Mouse (Mus musculus): Measurements from ENCODE around the gene Fam185a. TPM values are rescaled to one million over a fixed set of nuclear protein-coding genes. Genes with fewer than 3 reads are reported as not detected.

Gene Fam185a
- polyA plus RNA-seq, 1 experiment = 1.2 TPM

DNA sequence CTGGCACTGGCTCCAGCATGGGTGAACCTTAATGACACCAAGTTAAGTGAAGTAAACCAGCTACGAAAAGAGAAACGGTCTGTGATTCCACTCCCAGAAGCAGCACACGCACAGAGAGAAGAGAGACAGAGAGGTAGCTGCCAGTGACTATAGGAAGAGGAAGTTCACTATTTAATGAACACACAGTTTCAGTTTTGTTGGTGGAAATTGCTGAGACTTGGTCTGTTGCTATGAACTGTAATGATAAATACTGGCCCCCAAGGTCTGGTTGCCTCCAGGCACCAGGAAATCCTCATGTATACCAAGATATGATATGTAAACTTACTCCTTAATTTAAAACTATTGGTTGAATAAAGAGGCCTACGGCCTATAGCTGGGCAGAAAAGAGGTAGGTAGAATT, 38.3 kb upstream of the Fam185a start:
- WGBS = 44% methylated on average over 4 of the region's 4 CpGs
- H3K4me1 ChIP-seq (ENCODE audit: control insufficient read depth, insufficient read depth, low read length) = peaks cover 4% of the 10 kb centered on the region
- no peak overlapping the region for H3K4me3 ChIP-seq (replicated peaks; ENCODE audit: extremely low read depth, low read depth, low read length)
- DNase-seq = no peak
- TF ChIP-seq CTCF (IDR thresholded peaks at IDR 0.05; ENCODE audit: insufficient read depth, low read length) (no peak), POLR2A (IDR thresholded peaks at IDR 0.05; ENCODE audit: borderline replicate concordance, extremely low read depth, low read depth, low read length) (no peak)

- peaks cover 4% of the 10 kb centered on the region for H3K4me1 ChIP-seq (ENCODE audit: control insufficient read depth, insufficient read depth, low read length)
- no peak for DNase-seq
- no peak for TF ChIP-seq CTCF (IDR thresholded peaks at IDR 0.05; ENCODE audit: insufficient read depth, low read length)
- TF ChIP-seq POLR2A (IDR thresholded peaks at IDR 0.05; ENCODE audit: borderline replicate concordance, extremely low read depth, low read depth, low read length) = no peak
- no peak overlapping the region for H3K4me3 ChIP-seq (replicated peaks; ENCODE audit: extremely low read depth, low read depth, low read length)
These were observed 37.4 kb upstream of the Fam185a start for GRCm38 (mm10) chr5:21387340-21387739.

- 80% methylated on average over 4 of the region's 4 CpGs for WGBS
- TF ChIP-seq CTCF (IDR thresholded peaks at IDR 0.05; ENCODE audit: insufficient read depth, low read length) (no peak), POLR2A (IDR thresholded peaks at IDR 0.05; ENCODE audit: borderline replicate concordance, extremely low read depth, low read depth, low read length) (no peak)
- Histone ChIP-seq H3K4me1 (ENCODE audit: control insufficient read depth, insufficient read depth, low read length) (no peaks in the 10 kb centered on the region; the same call in 1 of the 2 replicates), H3K4me3 (replicated peaks; ENCODE audit: extremely low read depth, low read depth, low read length) (no peak overlapping the region)
- no peak for DNase-seq
These were observed 35.9 kb upstream of the Fam185a start for GRCm38 (mm10) chr5:21388855-21389254.

DNA sequence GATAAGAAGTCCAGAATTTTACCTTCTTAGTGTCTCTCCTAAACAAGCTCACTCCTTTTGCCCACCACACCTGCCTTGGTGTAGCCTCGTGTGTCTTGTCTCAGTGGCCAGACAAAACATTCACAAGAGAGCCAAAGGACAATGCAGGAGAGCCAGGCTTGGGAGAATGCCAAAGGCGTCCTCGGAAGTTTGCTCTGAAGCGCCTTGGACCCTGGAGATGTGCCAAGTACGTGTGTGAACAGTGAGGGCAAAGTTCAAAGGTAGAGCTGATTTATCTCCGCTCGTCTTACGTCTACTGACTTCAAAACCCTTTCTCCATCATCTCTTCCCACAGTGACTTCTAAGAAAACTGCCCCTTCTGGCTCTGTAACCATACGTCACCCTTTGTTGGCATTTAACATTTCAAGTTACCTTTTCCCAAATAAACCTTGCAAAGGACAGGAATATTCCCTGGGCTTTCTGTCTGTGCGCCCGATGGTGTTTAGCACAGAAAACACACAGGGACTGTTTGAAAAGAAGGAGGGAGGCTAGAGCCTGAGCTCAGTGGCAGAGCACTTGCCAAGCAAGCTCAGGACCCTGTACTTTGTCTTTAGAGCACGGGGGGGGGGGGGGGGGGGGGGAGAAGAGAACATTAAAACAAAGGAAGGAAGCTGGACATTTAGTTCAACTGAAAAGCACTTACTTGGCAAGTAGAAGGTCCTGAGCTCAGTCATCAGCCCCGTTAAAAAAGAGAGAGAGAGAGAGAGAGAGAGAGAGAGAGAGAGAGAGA, 33.0 kb upstream of the Fam185a start:
- TF ChIP-seq CTCF (IDR thresholded peaks at IDR 0.05; ENCODE audit: insufficient read depth, low read length) (no peak), POLR2A (IDR thresholded peaks at IDR 0.05; ENCODE audit: borderline replicate concordance, extremely low read depth, low read depth, low read length) (no peak)
- DNase-seq = no peak
- Histone ChIP-seq H3K4me3 (replicated peaks; ENCODE audit: extremely low read depth, low read depth, low read length) (no peak overlapping the region), H3K4me1 (ENCODE audit: control insufficient read depth, insufficient read depth, low read length) (peaks cover 2% of the 10 kb centered on the region; the same call in 1 of the 2 replicates)
- WGBS = 15% methylated on average over 13 of the region's 13 CpGs

DNA sequence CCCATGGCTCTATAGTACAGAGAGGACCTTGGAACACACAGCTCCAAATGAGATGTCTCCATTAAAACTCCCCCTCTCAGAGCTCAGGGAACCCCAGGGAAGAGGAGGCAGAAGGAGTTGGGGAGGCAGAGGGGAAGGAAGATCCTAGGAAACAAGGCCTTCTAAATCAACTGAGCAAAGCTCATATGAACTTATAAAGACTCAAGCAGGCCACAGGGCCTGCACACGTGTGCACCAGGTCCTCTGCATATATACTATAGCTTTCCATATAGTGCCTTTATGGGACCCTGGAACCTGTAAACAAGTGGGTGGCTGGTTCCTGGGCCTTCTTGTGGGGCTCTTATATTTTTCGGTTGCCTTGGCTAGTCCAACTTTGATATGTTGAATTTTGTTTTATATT, 30.2 kb upstream of the Fam185a start:
- Histone ChIP-seq H3K4me3 (replicated peaks; ENCODE audit: extremely low read depth, low read depth, low read length) (no peak overlapping the region), H3K4me1 (ENCODE audit: control insufficient read depth, insufficient read depth, low read length) (peaks cover 2% of the 10 kb centered on the region; the same call in 1 of the 2 replicates)
- TF ChIP-seq POLR2A (IDR thresholded peaks at IDR 0.05; ENCODE audit: borderline replicate concordance, extremely low read depth, low read depth, low read length) (no peak), CTCF (IDR thresholded peaks at IDR 0.05; ENCODE audit: insufficient read depth, low read length) (no peak)
- DNase-seq = no peak
- WGBS = 76% methylated on average over 2 of the region's 2 CpGs

- no peak for TF ChIP-seq CTCF (IDR thresholded peaks at IDR 0.05; ENCODE audit: insufficient read depth, low read length)
- TF ChIP-seq POLR2A (IDR thresholded peaks at IDR 0.05; ENCODE audit: borderline replicate concordance, extremely low read depth, low read depth, low read length) = no peak
- Histone ChIP-seq H3K4me1 (ENCODE audit: control insufficient read depth, insufficient read depth, low read length) (peaks cover 2% of the 10 kb centered on the region; the same call in 1 of the 2 replicates), H3K4me3 (replicated peaks; ENCODE audit: extremely low read depth, low read depth, low read length) (no peak overlapping the region)
- no peak for DNase-seq
- 12% methylated on average over 7 of the region's 7 CpGs for WGBS
These were observed 29.4 kb upstream of the Fam185a start for GRCm38 (mm10) chr5:21395205-21395840.

- Histone ChIP-seq H3K4me3 (replicated peaks; ENCODE audit: extremely low read depth, low read depth, low read length) (no peak overlapping the region), H3K4me1 (ENCODE audit: control insufficient read depth, insufficient read depth, low read length) (no peaks in the 10 kb centered on the region; the same call in 1 of the 2 replicates)
- TF ChIP-seq POLR2A (IDR thresholded peaks at IDR 0.05; ENCODE audit: borderline replicate concordance, extremely low read depth, low read depth, low read length) = no peak
- 64% methylated on average over 5 of the region's 5 CpGs for WGBS
- no peak for DNase-seq
These were observed 13.5 kb upstream of the Fam185a start for GRCm38 (mm10) chr5:21411261-21411666.

GRCm38 (mm10) chr5:21412056-21412455, 12.7 kb upstream of the Fam185a start:
- DNase-seq = no peak
- WGBS = 44% methylated on average over 5 of the region's 5 CpGs
- Histone ChIP-seq H3K4me3 (replicated peaks; ENCODE audit: extremely low read depth, low read depth, low read length) (no peak overlapping the region), H3K4me1 (ENCODE audit: control insufficient read depth, insufficient read depth, low read length) (no peaks in the 10 kb centered on the region; the same call in 1 of the 2 replicates)
- TF ChIP-seq POLR2A (IDR thresholded peaks at IDR 0.05; ENCODE audit: borderline replicate concordance, extremely low read depth, low read depth, low read length) (no peak), CTCF (IDR thresholded peaks at IDR 0.05; ENCODE audit: insufficient read depth, low read length) (no peak)

- 84% methylated on average over 3 of the region's 3 CpGs for WGBS
These were observed 11.4 kb upstream of the Fam185a start for GRCm38 (mm10) chr5:21413322-21413721.

More at GRCm38 (mm10) chr5:21413322-21413721, 11.4 kb upstream of the Fam185a start:
- no peaks in the 10 kb centered on the region; the same call in 1 of the 2 replicates for H3K4me1 ChIP-seq (ENCODE audit: control insufficient read depth, insufficient read depth, low read length)
- DNase-seq = no peak
- H3K4me3 ChIP-seq (replicated peaks; ENCODE audit: extremely low read depth, low read depth, low read length) = no peak overlapping the region
- TF ChIP-seq CTCF (IDR thresholded peaks at IDR 0.05; ENCODE audit: insufficient read depth, low read length) (no peak), POLR2A (IDR thresholded peaks at IDR 0.05; ENCODE audit: borderline replicate concordance, extremely low read depth, low read depth, low read length) (no peak)
